Mouse (Mus musculus): ENCODE data around the gene Adamts9.

- TF ChIP-seq CTCF (IDR thresholded peaks at IDR 0.05; ENCODE audit: control insufficient read depth, insufficient read depth, low read length): no peak
- no peak for TF ChIP-seq POLR2A (IDR thresholded peaks at IDR 0.05; ENCODE audit: borderline replicate concordance, control insufficient read depth, low read depth, low read length)
Observed at GRCm38 (mm10) chr6:92827360-92827759, 115.9 kb downstream of the Adamts9 start.
